Mouse (Mus musculus) frontal cortex, postnatal 25 days (tissue): ENCODE data around the gene Cdkl5.

ENCODE experiments used
- DNase-seq, 2 experiments: peaks; one replicate each; pipeline ENCODE4 v3.0.0; 2022; ENCODE audit warnings: low spot score in 2 of 2

Cdkl5 gene

GRCm38 (mm10) chrX:160735650-160736049 lies 258.9 kb downstream of the Cdkl5 start, which contains the start of gene Ppef1:
TSS of gene Ppef1 (minus strand) at chrX:160735765.
- DNase-seq: no peak
